Mouse (Mus musculus): ENCODE measurements around the gene Rxfp1. TPM values are rescaled to one million over a fixed set of nuclear protein-coding genes. Genes with fewer than 3 reads are reported as not detected.

Gene Rxfp1
- polyA plus RNA-seq, 1 experiment from 2014 or later, result 0.14 TPM

Other genes starting within 250 kb of the Rxfp1 start
- 7.1 and 7.8 TPM in 2 replicates for gene Fnip2, start 170.1 kb downstream of the Rxfp1 start, polyA plus RNA-seq (2015; fragmentation: Nextera tagmentation; extraction: Ambion mirVana)
- 145 and 146 TPM in 2 replicates for gene Ppid, start 146.5 kb downstream of the Rxfp1 start, polyA plus RNA-seq (2015; fragmentation: Nextera tagmentation; extraction: Ambion mirVana)
- 7.0 and 7.2 TPM in 2 replicates for gene 4930579G24Rik, start 108.8 kb downstream of the Rxfp1 start, polyA plus RNA-seq (2015; fragmentation: Nextera tagmentation; extraction: Ambion mirVana)
- gene Etfdh, start 108.4 kb downstream of the Rxfp1 start, polyA plus RNA-seq (2015; fragmentation: Nextera tagmentation; extraction: Ambion mirVana), result 44.5 and 44.9 TPM in 2 replicates
- 1.2 and 1.5 TPM in 2 replicates for gene Tmem144, start 114.9 kb upstream of the Rxfp1 start, polyA plus RNA-seq (2015; fragmentation: Nextera tagmentation; extraction: Ambion mirVana)
- 2.6 and 3.3 TPM in 2 replicates for gene Fam198b, start 146.7 kb upstream of the Rxfp1 start, polyA plus RNA-seq (2015; fragmentation: Nextera tagmentation; extraction: Ambion mirVana)

All from hindbrain, embryonic 15.5 days (tissue).